Mouse (Mus musculus) hindbrain, embryonic 11.5 days (tissue): ENCODE results near the gene Pik3cg. TPM values are rescaled to one million over a fixed set of nuclear protein-coding genes. Genes with fewer than 3 reads are reported as not detected.

Experiments used
- ATAC-seq: fragments of 200-750 bp; cut with Nextera tagmentation; 2 replicates; pipeline ENCODE4 v1.8.0; 2017; ENCODE audit warnings: mild to moderate bottlenecking, moderate TSS enrichment, moderate library complexity; ENCODE audit not compliant: low FRiP score
- DNase-seq: peaks from one replicate; pipeline ENCODE4 v3.0.0-alpha.2; 2015; ENCODE audit warnings: low spot score
- H3K27ac ChIP-seq: fragments of 300-500 bp; sonication (generic); 2 replicates; pipeline ENCODE4 v1.5.1; 2014; ENCODE audit warnings: mild to moderate bottlenecking, low read depth, low read length
- H3K27me3 ChIP-seq: fragments of 300-500 bp; sonication (generic); 2 replicates; pipeline ENCODE4 v1.6.1; 2014; ENCODE audit warnings: mild to moderate bottlenecking, low read length, moderate library complexity, mixed read lengths; ENCODE audit not compliant: control insufficient read depth, insufficient read depth
- H3K36me3 ChIP-seq: fragments of 300-500 bp; sonication (generic); 2 replicates; pipeline ENCODE4 v1.6.1; 2014; ENCODE audit warnings: mild to moderate bottlenecking, low read length, moderate library complexity, mixed read lengths; ENCODE audit not compliant: control insufficient read depth, insufficient read depth
- H3K4me1 ChIP-seq: fragments of 300-500 bp; sonication (generic); replicated peaks from 2 replicates; pipeline ENCODE4 v1.6.1; 2014; ENCODE audit warnings: low read length, mixed read lengths; ENCODE audit not compliant: control insufficient read depth, insufficient read depth
- H3K4me2 ChIP-seq: fragments of 300-500 bp; sonication (generic); replicated peaks from 2 replicates; pipeline ENCODE4 v1.6.1; 2014; ENCODE audit warnings: mild to moderate bottlenecking, low read depth, low read length
- H3K4me3 ChIP-seq: fragments of 300-500 bp; sonication (generic); 2 replicates; pipeline ENCODE4 v1.5.1; 2014; ENCODE audit warnings: low read depth, low read length
- H3K9ac ChIP-seq: fragments of 300-500 bp; sonication (generic); 2 replicates; pipeline ENCODE4 v1.6.1; 2014; ENCODE audit warnings: low read depth, low read length
- H3K9me3 ChIP-seq: fragments of 300-500 bp; sonication (generic); 2 replicates; pipeline ENCODE4 v1.6.1; 2016; ENCODE audit warnings: low read length; ENCODE audit not compliant: control insufficient read depth
- WGBS: fragments of 180-500 bp; shearing (Covaris S2); extraction: QIAGEN DNeasy Blood & Tissue Kit; methylation state at CpG from one replicate; pipeline ENCODE4 v1.1.7; 2014; 5-methylcytosine and 5-hydroxymethylcytosine counted together
- polyA plus RNA-seq: library from polyadenylated mRNA; unstranded; fragments of >200 nt; fragmentation: Nextera tagmentation; extraction: Ambion mirVana; gene quantifications from 2 replicates; pipeline ENCODE4 v1.2.1, GENCODE M21; 2014

The Pik3cg gene
- polyA plus RNA-seq, 1 experiment from 2014 or later: 1.5 TPM

DNA sequence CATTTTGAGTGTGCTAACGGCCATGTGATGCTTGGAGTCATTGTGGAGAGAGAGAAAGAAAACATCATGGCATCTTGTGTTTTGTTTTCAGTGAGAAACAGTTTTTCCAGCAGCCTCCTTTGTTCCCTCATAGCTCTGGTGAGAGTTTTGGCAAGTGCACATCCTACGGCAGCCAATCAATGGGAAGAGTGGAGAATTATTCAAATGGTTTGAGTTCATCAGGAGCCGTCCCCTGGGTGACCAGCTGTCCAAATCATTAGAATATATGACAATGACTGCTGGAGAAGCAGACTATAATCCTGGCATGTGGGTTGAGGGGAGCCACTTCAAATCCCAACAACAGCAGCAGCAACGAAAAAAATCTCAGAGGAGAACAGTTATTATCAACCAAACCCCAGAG, 2.8 kb upstream of the Pik3cg start:
- 0 out of 2 replicates have a peak, but pooled peaks have one; percentile 59 for ATAC-seq
- Histone ChIP-seq H3K27me3 (no peaks in the 10 kb centered on the region), H3K4me2 (no peak overlapping the region), H3K4me1 (no peaks in the 10 kb centered on the region), H3K9ac (no peak overlapping the region), H3K9me3 (no peaks in the 10 kb centered on the region), H3K4me3 (no peak overlapping the region), H3K27ac (no peak overlapping the region), H3K36me3 (no peaks in the 10 kb centered on the region)
- no peak for DNase-seq
- WGBS: 56% methylated on average over 4 of the region's 4 CpGs

DNA sequence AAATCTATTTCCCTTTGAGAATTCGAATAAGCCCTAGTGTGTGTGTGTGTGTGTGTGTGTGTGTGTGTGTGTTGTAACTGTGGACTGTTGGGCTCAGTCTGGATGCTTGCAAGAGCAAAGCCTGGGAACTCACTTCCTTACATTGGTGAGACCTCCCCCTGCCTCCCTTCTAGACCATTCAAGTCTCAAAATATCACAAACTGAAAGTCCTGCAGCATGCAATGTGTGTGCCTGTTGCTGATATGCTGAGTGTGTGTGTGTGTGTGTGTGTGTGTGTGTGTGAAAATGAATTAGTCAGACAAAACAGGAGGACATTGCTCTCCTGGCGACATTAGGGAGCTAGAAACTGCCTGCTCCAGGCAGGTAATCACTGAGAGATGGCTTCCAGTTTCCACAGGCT, 492 bp upstream of the Pik3cg start:
- no peaks in the 10 kb centered on the region for H3K9me3 ChIP-seq
- 74% methylated on average over 2 of the region's 2 CpGs for WGBS
- no peak overlapping the region for H3K27ac ChIP-seq
- H3K4me2 ChIP-seq: no peak overlapping the region
- no peaks in the 10 kb centered on the region for H3K27me3 ChIP-seq
- no peak for ATAC-seq
- H3K9ac ChIP-seq: no peak overlapping the region
- H3K4me3 ChIP-seq: no peak overlapping the region
- DNase-seq: no peak
- no peaks in the 10 kb centered on the region for H3K4me1 ChIP-seq
- no peaks in the 10 kb centered on the region for H3K36me3 ChIP-seq

DNA sequence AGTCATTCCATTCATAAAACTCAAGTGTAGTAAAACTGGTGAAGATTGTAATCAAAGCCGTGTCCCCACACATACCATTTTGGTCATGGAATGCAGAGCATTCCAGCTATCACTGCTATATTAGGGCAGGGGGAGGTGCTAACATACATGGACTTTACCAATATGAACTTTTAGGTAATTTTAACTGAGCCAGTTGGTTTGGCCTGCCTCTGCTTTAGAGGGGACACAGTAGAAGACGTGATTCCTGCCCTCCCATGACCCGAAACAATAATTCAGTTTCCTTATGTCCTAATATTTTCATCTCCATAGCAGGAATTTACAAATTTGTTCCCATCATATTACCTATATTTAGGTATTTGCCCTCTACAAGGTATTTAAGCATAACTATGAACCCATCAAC, 1.3 kb downstream of the Pik3cg start:
- Histone ChIP-seq H3K36me3 (no peaks in the 10 kb centered on the region), H3K9ac (no peak overlapping the region), H3K27me3 (no peaks in the 10 kb centered on the region), H3K4me2 (no peak overlapping the region), H3K4me3 (no peak overlapping the region), H3K27ac (no peak overlapping the region), H3K9me3 (no peaks in the 10 kb centered on the region), H3K4me1 (no peaks in the 10 kb centered on the region)
- ATAC-seq (no peak), DNase-seq (no peak)
- WGBS: 79% methylated on average over 3 of the region's 3 CpGs

DNA sequence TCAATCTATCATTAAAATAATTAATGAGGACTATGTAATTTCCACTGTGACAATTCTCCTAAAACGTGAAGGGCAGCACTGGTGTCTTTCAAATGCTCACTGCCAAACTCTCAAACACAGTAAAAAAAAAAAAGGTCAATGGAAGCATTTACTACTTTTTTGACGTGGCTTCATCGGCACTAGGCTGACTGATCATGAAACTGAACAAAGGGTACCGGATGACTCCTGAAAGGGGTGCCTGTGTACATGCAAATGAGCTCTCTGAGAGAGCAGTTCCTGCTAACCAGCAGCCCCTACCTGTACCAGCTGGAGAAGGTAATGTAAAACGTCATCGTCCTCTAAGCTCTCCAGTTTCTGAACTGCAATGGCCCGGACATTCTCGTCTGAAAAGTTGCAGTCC, 4.8 kb downstream of the Pik3cg start:
- 65% methylated on average over 8 of the region's 8 CpGs for WGBS
- H3K27me3 ChIP-seq: no peaks in the 10 kb centered on the region
- no peak overlapping the region for H3K27ac ChIP-seq
- H3K36me3 ChIP-seq: no peaks in the 10 kb centered on the region
- H3K4me3 ChIP-seq: no peak overlapping the region
- no peak for DNase-seq
- no peak for ATAC-seq
- no peak overlapping the region for H3K4me2 ChIP-seq
- H3K9me3 ChIP-seq: no peaks in the 10 kb centered on the region
- H3K9ac ChIP-seq: no peak overlapping the region
- no peaks in the 10 kb centered on the region for H3K4me1 ChIP-seq

DNA sequence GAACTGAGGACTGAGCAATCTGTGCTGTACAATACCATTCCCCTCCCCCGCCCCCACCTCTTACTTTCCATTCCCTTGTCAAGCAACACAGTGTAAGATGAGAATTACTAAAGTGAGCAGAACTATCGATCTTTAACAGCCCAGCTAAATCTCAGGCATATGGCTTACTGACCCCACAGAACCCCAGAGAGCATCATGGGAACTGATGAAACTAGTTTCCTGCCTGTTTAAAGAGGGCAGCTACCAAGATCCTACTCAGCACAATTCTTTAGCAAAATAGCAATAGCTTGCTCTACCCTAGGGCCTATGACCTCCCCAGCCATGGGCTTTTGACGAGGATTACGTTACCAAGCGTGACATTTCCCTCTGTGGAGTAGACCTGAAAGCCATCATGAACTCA, 5.9 kb downstream of the Pik3cg start:
- no peaks in the 10 kb centered on the region for H3K27me3 ChIP-seq
- H3K36me3 ChIP-seq: no peaks in the 10 kb centered on the region
- H3K4me3 ChIP-seq: no peak overlapping the region
- no peaks in the 10 kb centered on the region for H3K9me3 ChIP-seq
- ATAC-seq: no peak
- no peak overlapping the region for H3K9ac ChIP-seq
- 84% methylated on average over 5 of the region's 5 CpGs for WGBS
- no peak overlapping the region for H3K27ac ChIP-seq
- no peak overlapping the region for H3K4me2 ChIP-seq
- DNase-seq: no peak
- no peaks in the 10 kb centered on the region for H3K4me1 ChIP-seq

DNA sequence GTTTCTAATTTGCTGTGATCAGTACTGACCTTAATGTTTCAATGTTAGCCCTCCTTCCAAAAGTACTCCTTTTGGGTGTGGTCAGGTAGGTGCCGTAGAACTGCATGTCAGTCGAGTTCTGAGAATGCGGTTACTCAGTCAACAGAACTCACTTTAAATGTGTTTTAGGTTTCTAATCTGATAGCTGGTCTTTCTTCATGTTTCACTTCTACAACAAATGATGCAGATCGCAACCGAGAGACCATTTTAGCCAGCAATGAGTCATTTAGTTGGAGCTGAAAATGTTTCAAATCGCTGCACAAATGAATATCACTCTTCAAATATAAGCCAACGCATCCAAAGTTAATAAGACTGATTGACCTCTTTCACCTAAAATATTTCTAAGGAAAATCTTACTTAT, 6.5 kb downstream of the Pik3cg start:
- Histone ChIP-seq H3K9ac (no peak overlapping the region), H3K4me3 (no peak overlapping the region)

DNA sequence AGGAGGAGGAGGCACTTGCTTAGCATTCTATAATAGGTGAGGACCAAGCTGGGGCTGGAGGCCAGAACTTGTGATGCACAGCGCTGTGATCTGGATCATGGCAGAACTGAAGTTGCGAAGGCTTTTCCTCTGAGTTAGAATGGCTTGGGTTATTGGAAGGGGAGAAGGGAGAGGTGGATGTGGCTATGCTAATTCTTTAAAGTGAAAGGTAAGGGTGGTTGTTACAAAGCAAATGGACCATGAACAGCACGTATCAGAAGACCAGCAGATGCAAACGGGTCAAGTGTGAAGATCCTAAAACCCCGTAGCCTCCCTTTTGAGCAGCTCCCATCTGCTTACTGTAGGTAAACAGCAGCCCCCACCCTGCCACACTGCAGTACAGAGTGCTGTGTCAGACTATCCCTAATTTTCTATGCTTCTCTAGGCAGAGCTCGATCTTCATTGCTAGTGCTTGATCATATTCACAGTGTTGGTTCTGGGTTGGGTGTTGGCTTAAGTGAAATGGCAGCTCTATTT, 7.3 kb downstream of the Pik3cg start:
- DNase-seq: no peak
- Histone ChIP-seq H3K4me2 (no peak overlapping the region), H3K36me3 (no peaks in the 10 kb centered on the region), H3K9ac (no peak overlapping the region), H3K27ac (no peak overlapping the region), H3K27me3 (no peaks in the 10 kb centered on the region), H3K4me1 (no peaks in the 10 kb centered on the region), H3K4me3 (no peak overlapping the region), H3K9me3 (no peaks in the 10 kb centered on the region)
- WGBS: 86% methylated on average over 6 of the region's 6 CpGs
- no peak for ATAC-seq

More for the DNA sequence above, 6.5 kb downstream of the Pik3cg start:
- Histone ChIP-seq H3K4me2 (no peak overlapping the region), H3K27ac (no peak overlapping the region), H3K4me1 (no peaks in the 10 kb centered on the region), H3K36me3 (no peaks in the 10 kb centered on the region), H3K9me3 (no peaks in the 10 kb centered on the region), H3K27me3 (no peaks in the 10 kb centered on the region)
- ATAC-seq: no peak
- WGBS: 95% methylated on average over 7 of the region's 7 CpGs
- DNase-seq: no peak

DNA sequence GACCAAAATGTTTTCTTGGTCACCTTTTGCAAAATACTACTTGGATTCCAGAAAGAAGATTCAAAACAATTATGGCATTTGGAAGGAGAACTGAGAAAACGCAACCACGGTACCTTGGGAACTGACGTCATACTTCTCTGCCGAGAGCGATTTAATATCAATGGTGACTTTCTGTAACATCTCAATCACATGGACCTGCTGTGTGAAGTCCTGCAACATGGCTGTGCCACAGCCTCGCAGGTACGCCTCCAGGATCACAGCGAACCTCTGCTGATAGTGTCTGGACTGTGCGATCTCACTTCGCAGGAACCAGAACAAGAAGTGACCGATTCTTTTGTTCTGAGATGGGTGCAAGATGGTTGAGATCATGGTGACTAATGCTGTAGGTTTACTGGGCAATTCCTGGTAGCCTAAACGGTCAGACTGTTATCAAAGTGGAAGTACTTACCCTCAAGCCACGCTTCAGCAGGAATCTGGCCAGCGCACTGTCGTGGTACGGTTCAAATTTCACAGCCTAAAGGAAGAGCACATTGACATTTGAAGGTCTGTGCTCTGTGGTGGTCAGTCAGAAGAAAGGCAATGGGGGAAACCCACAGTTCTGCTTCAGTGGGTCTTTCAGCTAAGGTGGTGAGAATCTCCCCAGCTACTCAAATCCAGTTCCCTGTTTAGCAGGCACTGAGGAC, 7.9 kb downstream of the Pik3cg start:
- ATAC-seq (no peak), DNase-seq (no peak)
- Histone ChIP-seq H3K4me1 (no peaks in the 10 kb centered on the region), H3K4me3 (no peak overlapping the region), H3K36me3 (no peaks in the 10 kb centered on the region), H3K4me2 (no peak overlapping the region), H3K27me3 (no peaks in the 10 kb centered on the region), H3K9ac (no peak overlapping the region), H3K9me3 (no peaks in the 10 kb centered on the region), H3K27ac (no peak overlapping the region)
- 91% methylated on average over 16 of the region's 16 CpGs for WGBS

DNA sequence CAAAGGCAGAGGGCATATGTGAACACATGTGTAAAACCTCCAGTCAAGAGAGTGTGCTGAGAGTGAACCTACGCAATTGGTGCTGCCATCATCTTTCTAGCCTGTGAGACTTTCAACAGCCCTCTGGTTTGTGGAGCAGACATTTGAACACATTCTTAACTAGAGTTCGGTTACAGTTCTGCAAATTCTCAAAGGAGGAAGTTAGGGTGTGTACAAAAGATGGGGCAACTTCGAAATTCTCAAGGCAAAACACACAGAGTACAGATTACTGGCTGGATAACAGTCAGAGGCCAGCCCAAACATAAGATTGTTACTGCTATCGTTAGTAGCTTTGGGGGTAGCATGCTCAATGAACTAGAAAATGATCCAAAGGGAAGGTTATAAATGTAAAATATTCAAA, 9.0 kb downstream of the Pik3cg start:
- H3K36me3 ChIP-seq: no peaks in the 10 kb centered on the region
- DNase-seq: no peak
- H3K27me3 ChIP-seq: no peaks in the 10 kb centered on the region
- H3K27ac ChIP-seq: no peak overlapping the region
- H3K4me2 ChIP-seq: no peak overlapping the region
- no peaks in the 10 kb centered on the region for H3K9me3 ChIP-seq
- no peak overlapping the region for H3K4me3 ChIP-seq
- H3K9ac ChIP-seq: no peak overlapping the region
- 86% methylated on average over 4 of the region's 4 CpGs for WGBS
- ATAC-seq: no peak
- H3K4me1 ChIP-seq: no peaks in the 10 kb centered on the region
